Mouse (Mus musculus) lung, postnatal 0 days (tissue): Measurements from ENCODE around the gene Tmem59. TPM values are rescaled to one million over a fixed set of nuclear protein-coding genes. Genes with fewer than 3 reads are reported as not detected.

Experiments
- ATAC-seq: fragments of 200-750 bp; cut with Nextera tagmentation; 2 replicates; pipeline ENCODE4 v1.8.0; 2017; ENCODE audit warnings: moderate library complexity
- DNase-seq: peaks from one replicate; pipeline ENCODE4 v3.0.0-alpha.2; 2016; ENCODE audit warnings: low spot score
- H3K27ac ChIP-seq: fragments of 300-500 bp; sonication (generic); 2 replicates; pipeline ENCODE4 v1.5.1; 2014; ENCODE audit warnings: antibody characterized with exemption, mild to moderate bottlenecking, low read length, mixed read lengths
- H3K27me3 ChIP-seq: fragments of 300-500 bp; sonication (generic); replicated peaks from 2 replicates; pipeline ENCODE4 v1.6.1; 2014; ENCODE audit warnings: low read length, mixed read lengths; ENCODE audit not compliant: insufficient read depth
- H3K36me3 ChIP-seq: fragments of 300-500 bp; sonication (generic); 2 replicates; pipeline ENCODE4 v1.6.1; 2014; ENCODE audit warnings: low read length, mixed read lengths; ENCODE audit not compliant: insufficient read depth
- H3K4me1 ChIP-seq: fragments of 300-500 bp; sonication (generic); 2 replicates; pipeline ENCODE4 v1.6.1; 2014; ENCODE audit warnings: antibody characterized with exemption, low read depth, low read length, mixed read lengths; ENCODE audit not compliant: insufficient read depth
- H3K4me2 ChIP-seq: fragments of 300-500 bp; sonication (generic); replicated peaks from 2 replicates; pipeline ENCODE4 v1.6.1; 2014; ENCODE audit warnings: low read depth, mild to moderate bottlenecking, low read length, moderate library complexity, mixed read lengths
- H3K4me3 ChIP-seq: fragments of 300-500 bp; sonication (generic); 2 replicates; pipeline ENCODE4 v1.5.1; 2014; ENCODE audit warnings: low read depth, low read length
- H3K9ac ChIP-seq: fragments of 300-500 bp; sonication (generic); replicated peaks from 2 replicates; pipeline ENCODE4 v1.6.1; 2014; ENCODE audit warnings: low read depth, mild to moderate bottlenecking
- H3K9me3 ChIP-seq: fragments of 300-500 bp; sonication (generic); 2 replicates; pipeline ENCODE4 v1.6.1; 2016; ENCODE audit warnings: low read length, mixed read lengths
- CTCF ChIP-seq: IDR thresholded peaks from 2 replicates; pipeline ENCODE4 v1.5.1; 2016; ENCODE audit warnings: antibody characterized with exemption, mild to moderate bottlenecking
- EP300 ChIP-seq: IDR thresholded peaks from 2 replicates; pipeline ENCODE4 v1.6.1; 2016; ENCODE audit warnings: antibody characterized with exemption, mild to moderate bottlenecking, control low read depth
- WGBS: fragments of 180-500 bp; shearing (Covaris S2); extraction: QIAGEN DNeasy Blood & Tissue Kit; methylation state at CpG from one replicate; pipeline ENCODE4 v1.1.7; 2014; 5-methylcytosine and 5-hydroxymethylcytosine counted together
- polyA plus RNA-seq: library from polyadenylated mRNA; unstranded; fragments of >200 nt; fragmentation: Nextera tagmentation; extraction: Ambion mirVana; gene quantifications from 2 replicates; pipeline ENCODE4 v1.2.1, GENCODE M21; 2015

Gene Tmem59
- polyA plus RNA-seq, 1 experiment from 2014 or later = 790 TPM

DNA sequence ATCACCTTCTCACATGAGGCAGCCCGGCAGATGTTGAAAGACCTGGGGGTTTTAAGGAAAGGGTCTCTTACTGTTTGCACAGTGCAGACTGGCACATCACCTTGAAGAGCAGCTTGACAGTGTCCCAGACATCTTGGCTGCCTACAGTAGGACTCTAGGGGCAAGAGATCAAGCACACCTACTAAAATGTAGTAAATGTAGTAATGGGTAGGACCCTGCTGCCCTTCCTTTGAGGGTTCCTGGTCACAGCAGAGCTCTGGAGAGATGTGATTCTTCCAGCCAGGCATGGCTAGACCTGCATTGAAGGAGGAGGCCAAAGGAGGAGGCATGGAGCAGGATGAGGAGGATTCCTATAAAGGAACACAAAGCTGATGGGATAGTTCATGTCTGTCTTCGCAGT is 28.8 kb downstream of the Tmem59 start:
- H3K9me3 ChIP-seq = no peaks in the 10 kb centered on the region
- no peak overlapping the region for H3K9ac ChIP-seq
- H3K36me3 ChIP-seq = peaks cover 10% of the 10 kb centered on the region; the same call in 1 of the 2 replicates
- H3K4me3 ChIP-seq = no peak overlapping the region
- no peaks in the 10 kb centered on the region for H3K4me1 ChIP-seq
- no peak for TF ChIP-seq CTCF
- no peak for TF ChIP-seq EP300
- WGBS = 93% methylated on average over 2 of the region's 2 CpGs
- no peak overlapping the region for H3K4me2 ChIP-seq
- H3K27ac ChIP-seq = no peak overlapping the region
- no peak for ATAC-seq
- H3K27me3 ChIP-seq = no peaks in the 10 kb centered on the region
- DNase-seq = no peak

DNA sequence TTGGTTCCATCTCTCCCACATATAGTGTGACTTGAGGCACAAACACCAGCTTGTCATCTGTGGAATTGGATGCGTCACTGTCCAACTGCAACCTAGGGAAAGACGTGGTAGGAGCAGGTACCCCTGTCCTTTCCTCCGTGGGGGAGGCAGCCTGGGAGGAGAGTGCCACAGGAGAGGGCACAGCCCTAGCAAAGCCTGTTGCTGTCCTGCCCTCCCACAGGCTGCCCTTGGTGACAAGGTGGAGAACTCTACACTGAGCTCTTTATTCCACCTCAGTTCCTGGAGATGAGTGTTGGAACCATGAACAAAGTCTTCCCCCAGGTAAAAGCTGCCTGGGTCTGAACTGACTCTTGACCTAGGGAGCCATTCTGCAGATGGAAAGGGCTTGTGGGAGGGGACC is 30.7 kb downstream of the Tmem59 start, which contains the start of gene Ldlrad1:
Gene Ldlrad1 (plus strand): TSS at position 301 of the 400 bp plus-strand sequence.
- no peak within 1 kb of the TSS for H3K9ac ChIP-seq
- peak within 1 kb of the TSS; percentile 72 for H3K27ac ChIP-seq
- H3K27me3 ChIP-seq = no peaks in the 10 kb centered on the region
- 92% methylated on average over 3 of the region's 3 CpGs for WGBS
- no peak within 1 kb of the TSS for H3K4me3 ChIP-seq
- no peak for ATAC-seq
- H3K4me1 ChIP-seq = no peaks in the 10 kb centered on the region
- TF ChIP-seq CTCF (no peak), EP300 (no peak)
- 0 out of 2 replicates have a peak, but pooled peaks cover 7% of the 10 kb centered on the region for H3K36me3 ChIP-seq
- no peak within 1 kb of the TSS for H3K4me2 ChIP-seq
- DNase-seq = no peak
- no peaks in the 10 kb centered on the region for H3K9me3 ChIP-seq

DNA sequence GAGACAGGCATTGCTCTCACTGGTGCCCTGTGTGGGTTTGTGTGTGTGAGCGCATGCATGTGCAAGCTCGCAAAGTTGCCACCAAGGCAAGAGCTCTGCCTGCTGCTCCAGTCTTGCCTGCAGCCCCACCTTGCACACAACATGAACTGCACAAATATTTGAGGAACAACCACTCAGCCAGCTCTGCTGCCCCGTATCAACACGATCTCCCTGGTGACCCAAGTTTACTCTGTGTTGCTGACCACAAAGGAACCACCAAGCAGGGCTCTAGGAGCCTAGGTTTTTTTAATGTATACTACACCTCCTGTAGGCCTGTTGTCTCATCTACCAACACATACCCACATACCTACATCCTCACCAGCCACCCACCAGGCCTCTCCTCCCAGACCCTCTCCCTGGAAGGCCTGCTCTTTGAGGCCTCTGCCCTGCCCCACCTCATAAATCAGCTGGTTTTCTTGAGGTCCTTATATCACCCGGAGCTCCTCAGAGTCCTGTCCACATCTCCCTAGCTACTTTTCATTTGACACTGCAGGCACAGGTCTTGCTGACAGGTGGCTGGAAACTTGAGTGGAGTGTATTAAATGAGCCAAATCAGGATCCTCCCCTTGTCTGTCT is 32.4 kb downstream of the Tmem59 start:
- H3K27ac ChIP-seq = peak overlapping the region; percentile 85
- H3K4me3 ChIP-seq = no peak overlapping the region
- DNase-seq (peak; percentile 91), ATAC-seq (peak; percentile 90)
- no peaks in the 10 kb centered on the region for H3K36me3 ChIP-seq
- no peaks in the 10 kb centered on the region for H3K4me1 ChIP-seq
- WGBS = 51% methylated on average over 5 of the region's 5 CpGs
- TF ChIP-seq EP300 = 0 out of 2 replicates have a peak, but pooled peaks have one; percentile 11
- no peak for TF ChIP-seq CTCF
- H3K4me2 ChIP-seq = no peak overlapping the region
- H3K9me3 ChIP-seq = no peaks in the 10 kb centered on the region
- no peaks in the 10 kb centered on the region for H3K27me3 ChIP-seq
- no peak overlapping the region for H3K9ac ChIP-seq

DNA sequence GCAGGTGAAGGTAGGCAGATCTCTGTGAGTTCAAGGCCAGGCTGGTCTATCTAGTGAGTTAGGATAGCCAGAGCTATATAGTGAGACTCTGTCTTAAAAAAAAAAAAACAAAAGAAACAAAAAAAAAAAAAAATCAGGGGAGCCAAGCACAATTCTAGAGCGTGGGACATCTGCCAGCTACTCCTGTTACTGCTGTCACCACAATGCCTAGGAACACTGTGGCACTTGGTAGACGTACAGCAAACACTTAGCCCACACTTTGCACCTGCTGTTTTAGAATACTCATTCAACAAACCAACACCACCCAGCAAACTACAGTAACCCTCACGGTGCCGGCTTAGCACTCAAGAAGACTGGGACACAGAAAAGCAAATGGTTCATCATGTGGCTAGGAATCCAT is 33.3 kb downstream of the Tmem59 start:
- H3K27me3 ChIP-seq = no peaks in the 10 kb centered on the region
- ATAC-seq = peak; percentile 78

DNA sequence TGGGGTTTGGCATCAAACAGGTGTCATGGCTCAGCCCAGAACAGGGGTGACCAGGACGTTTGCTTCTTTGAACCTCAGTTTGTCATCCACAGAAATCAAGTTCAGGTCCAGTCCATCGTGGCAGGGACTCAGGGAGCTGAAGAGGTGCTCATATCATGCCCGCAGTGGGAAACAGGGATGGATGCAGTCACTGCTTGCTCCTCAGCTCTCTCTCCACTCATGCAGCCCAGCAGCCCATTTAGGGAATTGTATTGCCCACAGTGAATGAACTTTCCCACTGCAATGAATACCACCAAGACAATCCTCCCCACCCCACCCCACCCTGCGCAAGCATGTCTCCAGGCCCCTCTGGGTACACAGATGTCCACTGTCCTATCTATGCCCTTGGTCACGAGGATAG is 33.7 kb downstream of the Tmem59 start:
- H3K9ac ChIP-seq = no peak overlapping the region
- no peaks in the 10 kb centered on the region for H3K36me3 ChIP-seq
- no peak for ATAC-seq
- H3K4me3 ChIP-seq = no peak overlapping the region
- H3K9me3 ChIP-seq = no peaks in the 10 kb centered on the region
- H3K4me2 ChIP-seq = no peak overlapping the region
- 62% methylated on average over 5 of the region's 5 CpGs for WGBS
- no peaks in the 10 kb centered on the region for H3K4me1 ChIP-seq
- H3K27me3 ChIP-seq = no peaks in the 10 kb centered on the region
- TF ChIP-seq CTCF = no peak
- no peak for TF ChIP-seq EP300
- H3K27ac ChIP-seq = no peak overlapping the region
- DNase-seq = no peak

More for the DNA sequence above, 33.3 kb downstream of the Tmem59 start:
- Histone ChIP-seq H3K27ac (peak overlapping the region; percentile 85; the same call in 1 of the 2 replicates), H3K4me1 (no peaks in the 10 kb centered on the region), H3K9ac (no peak overlapping the region), H3K4me3 (no peak overlapping the region), H3K4me2 (no peak overlapping the region), H3K9me3 (no peaks in the 10 kb centered on the region), H3K36me3 (no peaks in the 10 kb centered on the region)
- DNase-seq = peak; percentile 89
- TF ChIP-seq CTCF = no peak
- TF ChIP-seq EP300 = peak; percentile 74
- 50% methylated on average over 4 of the region's 4 CpGs for WGBS

DNA sequence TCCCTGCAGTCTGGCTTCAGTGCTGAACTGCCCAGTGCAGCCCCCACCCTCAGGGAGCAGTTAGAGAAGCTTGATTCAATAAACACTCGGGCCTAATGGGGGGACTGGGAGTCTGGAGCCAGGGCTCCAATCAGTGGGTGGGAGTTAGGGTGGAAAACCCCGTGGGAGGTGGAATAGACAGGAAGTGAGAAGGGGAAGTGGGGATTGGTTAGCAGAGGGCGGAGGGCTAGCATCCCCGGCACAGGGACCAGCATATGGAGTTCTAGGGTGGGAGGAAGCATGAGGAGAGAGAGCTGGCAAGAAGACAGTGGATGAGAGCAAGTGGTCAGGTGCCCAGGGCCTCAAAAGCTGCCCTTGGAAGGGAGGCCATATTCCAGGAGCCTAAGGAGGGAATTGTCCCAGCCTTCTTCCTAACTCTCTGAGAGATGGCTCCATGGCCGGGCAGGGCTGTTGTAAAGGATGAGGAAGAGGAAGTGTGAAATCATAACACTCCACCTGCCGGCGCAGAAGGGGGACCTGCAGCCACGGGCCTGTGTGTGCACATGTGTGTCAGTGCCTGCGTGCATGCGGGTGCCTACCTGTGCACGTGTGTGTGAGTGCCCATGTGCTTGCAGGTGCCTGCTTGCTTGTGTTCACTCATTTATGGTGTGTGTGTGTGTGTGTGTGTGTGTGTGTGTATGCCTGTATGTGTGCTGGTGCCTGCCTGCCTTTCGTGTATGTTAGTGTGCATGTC is 35.2 kb downstream of the Tmem59 start:
- DNase-seq (no peak), ATAC-seq (no peak)
- 44% methylated on average over 12 of the region's 12 CpGs for WGBS
- Histone ChIP-seq H3K36me3 (no peaks in the 10 kb centered on the region), H3K4me2 (no peak overlapping the region), H3K27me3 (no peaks in the 10 kb centered on the region), H3K27ac (no peak overlapping the region), H3K9me3 (no peaks in the 10 kb centered on the region), H3K4me3 (no peak overlapping the region), H3K9ac (no peak overlapping the region), H3K4me1 (no peaks in the 10 kb centered on the region)
- TF ChIP-seq CTCF (peak; percentile 11; the same call in 1 of the 2 replicates), EP300 (no peak)
